Mouse (Mus musculus): ENCODE results near the gene Gm21987. TPM values are rescaled to one million over a fixed set of nuclear protein-coding genes. Genes with fewer than 3 reads are reported as not detected.

Gm21987 gene
- not detected in 4 replicates for total RNA-seq (2023; ENCODE audit: inconsistent age)

GRCm38 (mm10) chr16:38346529-38347325, at the start of gene Gm21987, which contains the start of gene Cox17:
Gene Gm21987 (plus strand): TSS chr16:38347040.
Gene Cox17 (plus strand): TSS chr16:38346991.

GRCm38 (mm10) chr16:38341396-38342324, 5.2 kb upstream of the Gm21987 start, which contains the start of gene Maats1:
Gene Maats1 (minus strand): TSS chr16:38342143.

GRCm38 (mm10) chr16:38361933-38362332, 15.1 kb downstream of the Gm21987 start, which contains the start of gene Popdc2:
Gene Popdc2 (plus strand): TSS chr16:38362209.

Other genes with a start within 250 kb of the Gm21987 start
- gene Nr1i2, start 52.2 kb upstream of the Gm21987 start, total RNA-seq (2023; ENCODE audit: inconsistent age): not detected in 4 replicates
- 0.21 to 0.45 TPM in 2 of 4 replicates, not detected in the others for gene Maats1, start 4.9 kb upstream of the Gm21987 start, total RNA-seq (2023; ENCODE audit: inconsistent age)
- 63.0 to 99.1 TPM (median 91.4 TPM) in 4 replicates for gene Cox17, start within 50 bp of the Gm21987 start, total RNA-seq (2023; ENCODE audit: inconsistent age)
- gene Popdc2, start 15.2 kb downstream of the Gm21987 start, total RNA-seq (2023; ENCODE audit: inconsistent age): 0.60 to 0.69 TPM in 2 of 4 replicates, not detected in the others
- not detected in 4 replicates for gene Pla1a, start 86.1 kb downstream of the Gm21987 start, total RNA-seq (2023; ENCODE audit: inconsistent age)
- 29.7 to 32.4 TPM (median 30.3 TPM) in 4 replicates for gene Adprh, start 105.7 kb downstream of the Gm21987 start, total RNA-seq (2023; ENCODE audit: inconsistent age)
- gene Cd80, start 108.5 kb downstream of the Gm21987 start, total RNA-seq (2023; ENCODE audit: inconsistent age): 1.7 to 2.5 TPM (median 1.9 TPM) in 4 replicates
- 19.3 to 21.1 TPM (median 19.9 TPM) in 4 replicates for gene Timmdc1, start 175.6 kb downstream of the Gm21987 start, total RNA-seq (2023; ENCODE audit: inconsistent age)
- gene Poglut1, start 203.2 kb downstream of the Gm21987 start, total RNA-seq (2023; ENCODE audit: inconsistent age): 24.1 to 25.6 TPM (median 24.9 TPM) in 4 replicates
- gene Tmem39a, start 211.7 kb downstream of the Gm21987 start, total RNA-seq (2023; ENCODE audit: inconsistent age): 50.3 to 63.0 TPM (median 55.0 TPM) in 4 replicates

All from B cell, adult (primary cell).